Mouse (Mus musculus) heart, postnatal 0 days (tissue): ENCODE data around the gene Phactr3. TPM values are rescaled to one million over a fixed set of nuclear protein-coding genes. Genes with fewer than 3 reads are reported as not detected.

Experiments
- ATAC-seq: fragments of 200-750 bp; cut with Nextera tagmentation; 2 replicates; pipeline ENCODE4 v1.8.0; 2017; ENCODE audit warnings: low read depth, moderate number of reproducible peaks, moderate library complexity; ENCODE audit not compliant: insufficient read depth
- DNase-seq: peaks from one replicate; pipeline ENCODE4 v3.0.0-alpha.2; 2016; ENCODE audit warnings: low spot score
- H3K27ac ChIP-seq: fragments of 300-500 bp; sonication (generic); 2 replicates; pipeline ENCODE4 v1.5.1; 2014; ENCODE audit warnings: low read depth, mild to moderate bottlenecking
- H3K27me3 ChIP-seq: fragments of 300-500 bp; sonication (generic); 2 replicates; pipeline ENCODE4 v1.6.1; 2014; ENCODE audit warnings: low read length, mixed read lengths; ENCODE audit not compliant: control insufficient read depth, insufficient read depth
- H3K36me3 ChIP-seq: fragments of 300-500 bp; sonication (generic); replicated peaks from 2 replicates; pipeline ENCODE4 v1.6.1; 2014; ENCODE audit warnings: low read length, mixed read lengths; ENCODE audit not compliant: control insufficient read depth, insufficient read depth
- H3K4me1 ChIP-seq: fragments of 300-500 bp; sonication (generic); 2 replicates; pipeline ENCODE4 v1.6.1; 2014; ENCODE audit warnings: antibody characterized with exemption; ENCODE audit not compliant: control insufficient read depth, insufficient read depth
- H3K4me2 ChIP-seq: fragments of 300-500 bp; sonication (generic); 2 replicates; pipeline ENCODE4 v1.6.1; 2014; ENCODE audit warnings: low read depth, mild to moderate bottlenecking, low read length, moderate library complexity
- H3K4me3 ChIP-seq: fragments of 300-500 bp; sonication (generic); 2 replicates; pipeline ENCODE4 v1.5.1; 2014; ENCODE audit warnings: low read depth, low read length
- H3K9ac ChIP-seq: fragments of 300-500 bp; sonication (generic); replicated peaks from 2 replicates; pipeline ENCODE4 v1.6.1; 2014; ENCODE audit warnings: low read depth, low read length, mixed read lengths
- H3K9me3 ChIP-seq: fragments of 300-500 bp; sonication (generic); replicated peaks from 2 replicates; pipeline ENCODE4 v1.6.1; 2016; ENCODE audit warnings: low read length; ENCODE audit not compliant: control insufficient read depth
- CTCF ChIP-seq: IDR thresholded peaks from 2 replicates; pipeline ENCODE4 v1.5.1; 2016; ENCODE audit warnings: antibody characterized with exemption, control low read depth, low read depth
- EP300 ChIP-seq: IDR thresholded peaks from 2 replicates; pipeline ENCODE4 v1.6.1; 2016; ENCODE audit warnings: antibody characterized with exemption, low read depth
- WGBS: fragments of 180-500 bp; shearing (Covaris S2); extraction: QIAGEN DNeasy Blood & Tissue Kit; methylation state at CpG from one replicate; pipeline ENCODE4 v1.1.7; 2014; 5-methylcytosine and 5-hydroxymethylcytosine counted together
- polyA plus RNA-seq: library from polyadenylated mRNA; unstranded; fragments of >200 nt; fragmentation: Nextera tagmentation; extraction: Ambion mirVana; gene quantifications from 2 replicates; pipeline ENCODE4 v1.2.1, GENCODE M21; 2015
- total RNA-seq: library from RNA; depleted of rRNA; stranded (reverse); fragments of >200 nt; gene quantifications from 2 replicates; pipeline ENCODE4 v1.2.3, GENCODE M21; 2014; ENCODE audit warnings: low replicate concordance

The Phactr3 gene
- total and polyA plus RNA-seq, 2 experiments from 2014 or later: 3.6 to 4.0 TPM

- Histone ChIP-seq H3K4me2 (no peak overlapping the region), H3K36me3 (no peaks in the 10 kb centered on the region), H3K9ac (no peak overlapping the region), H3K27ac (no peak overlapping the region), H3K27me3 (no peaks in the 10 kb centered on the region), H3K9me3 (no peaks in the 10 kb centered on the region), H3K4me3 (no peak overlapping the region), H3K4me1 (0 out of 2 replicates have a peak, but pooled peaks cover 2% of the 10 kb centered on the region)
- no peak for TF ChIP-seq EP300
- no peak for TF ChIP-seq CTCF
- ATAC-seq (no peak), DNase-seq (no peak)
- 85% methylated on average over 2 of the region's 2 CpGs for WGBS
These were observed 95.1 kb downstream of the Phactr3 start for GRCm38 (mm10) chr2:178213826-178214225.

GRCm38 (mm10) chr2:178214531-178214930 is 95.8 kb downstream of the Phactr3 start:
- H3K4me2 ChIP-seq: no peak overlapping the region
- TF ChIP-seq EP300 (no peak), CTCF (no peak)
- H3K4me3 ChIP-seq: no peak overlapping the region
- 84% methylated on average over 1 of the region's 1 CpGs for WGBS
- no peaks in the 10 kb centered on the region for H3K36me3 ChIP-seq
- no peaks in the 10 kb centered on the region for H3K9me3 ChIP-seq
- H3K4me1 ChIP-seq: peaks cover 4% of the 10 kb centered on the region
- H3K27me3 ChIP-seq: no peaks in the 10 kb centered on the region
- no peak overlapping the region for H3K27ac ChIP-seq
- H3K9ac ChIP-seq: no peak overlapping the region
- DNase-seq (no peak), ATAC-seq (no peak)

GRCm38 (mm10) chr2:178218461-178218860 is 99.7 kb downstream of the Phactr3 start:
- H3K4me1 ChIP-seq: peaks cover 12% of the 10 kb centered on the region
- H3K27ac ChIP-seq: no peak overlapping the region
- WGBS: 44% methylated on average over 4 of the region's 4 CpGs
- no peaks in the 10 kb centered on the region for H3K27me3 ChIP-seq
- ATAC-seq (no peak), DNase-seq (no peak)
- no peaks in the 10 kb centered on the region for H3K36me3 ChIP-seq
- H3K4me2 ChIP-seq: no peak overlapping the region
- no peak overlapping the region for H3K4me3 ChIP-seq
- no peak for TF ChIP-seq CTCF
- TF ChIP-seq EP300: no peak
- H3K9me3 ChIP-seq: no peaks in the 10 kb centered on the region
- H3K9ac ChIP-seq: no peak overlapping the region

GRCm38 (mm10) chr2:178219454-178220147 is 100.8 kb downstream of the Phactr3 start:
- Histone ChIP-seq H3K4me2 (no peak overlapping the region), H3K9ac (no peak overlapping the region), H3K4me1 (peaks cover 12% of the 10 kb centered on the region), H3K27ac (no peak overlapping the region), H3K27me3 (no peaks in the 10 kb centered on the region), H3K9me3 (no peaks in the 10 kb centered on the region), H3K4me3 (no peak overlapping the region), H3K36me3 (no peaks in the 10 kb centered on the region)
- TF ChIP-seq CTCF: no peak
- no peak for TF ChIP-seq EP300
- WGBS: 36% methylated on average over 5 of the region's 5 CpGs
- peak; percentile 75 for ATAC-seq
- peak; percentile 23 for DNase-seq

GRCm38 (mm10) chr2:178220148-178220717 is 101.5 kb downstream of the Phactr3 start:
- no peak for TF ChIP-seq EP300
- no peak for TF ChIP-seq CTCF
- Histone ChIP-seq H3K4me3 (no peak overlapping the region), H3K27me3 (no peaks in the 10 kb centered on the region), H3K9ac (no peak overlapping the region), H3K36me3 (no peaks in the 10 kb centered on the region), H3K9me3 (no peaks in the 10 kb centered on the region), H3K27ac (no peak overlapping the region), H3K4me2 (no peak overlapping the region), H3K4me1 (peaks cover 12% of the 10 kb centered on the region)
- WGBS: 40% methylated on average over 3 of the region's 3 CpGs
- ATAC-seq (no peak), DNase-seq (no peak)
